Mouse (Mus musculus): ENCODE results near the gene Hist1h4i.

DNA sequence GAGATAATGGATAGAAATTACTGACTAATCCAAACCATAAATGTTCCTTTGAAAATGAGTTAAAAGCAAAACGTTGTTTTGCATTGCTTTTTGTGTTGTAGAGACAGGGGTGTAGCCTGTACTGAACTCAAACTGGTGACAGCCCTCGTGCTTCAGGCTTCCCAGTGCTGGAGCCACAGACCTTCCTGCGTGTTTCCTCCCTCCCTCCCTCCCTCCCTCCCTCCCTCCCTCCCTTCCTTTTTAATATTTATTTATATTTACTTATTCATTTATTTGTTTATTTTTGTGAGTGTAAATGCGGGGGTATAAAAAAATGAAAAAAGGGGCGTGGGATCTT is 10.3 kb upstream of the Hist1h4i start:
- TF ChIP-seq POLR2A (IDR thresholded peaks at IDR 0.05; ENCODE audit: insufficient read depth, low read depth, low read length) (no peak), CTCF (IDR thresholded peaks at IDR 0.05; ENCODE audit: insufficient read depth, low read depth, low read length) (no peak)

Data from olfactory bulb, adult 2 months (tissue).